Mouse (Mus musculus) spleen, adult 2 months (tissue): ENCODE data around the gene Kcnd2.

Source experiments
- CTCF ChIP-seq: fragments of 200-500 bp; IDR thresholded peaks from 2 replicates; pipeline ENCODE4 v1.5.1; 2011; ENCODE audit warnings: mild to moderate bottlenecking, inconsistent platforms; ENCODE audit not compliant: insufficient read depth, insufficient read length, insufficient replicate concordance; ENCODE audit errors: extremely low read depth
- POLR2A ChIP-seq: fragments of 200-500 bp; IDR thresholded peaks from 2 replicates; pipeline ENCODE4 v1.6.1; 2011; ENCODE audit warnings: low read depth, low read length, inconsistent platforms

GRCm38 (mm10) chr6:21277343-21277933 is 62.1 kb downstream of the Kcnd2 start:
- TF ChIP-seq CTCF (no peak), POLR2A (no peak)
